Mouse (Mus musculus) neural tube, embryonic 12.5 days (tissue): Measurements from ENCODE around the gene Phlpp2. TPM values are rescaled to one million over a fixed set of nuclear protein-coding genes. Genes with fewer than 3 reads are reported as not detected.

ENCODE experiments used
- ATAC-seq: fragments of 200-750 bp; cut with Nextera tagmentation; 2 replicates; pipeline ENCODE4 v1.8.0; 2017; ENCODE audit warnings: low read depth, mild to moderate bottlenecking, moderate TSS enrichment, moderate library complexity; ENCODE audit not compliant: low FRiP score
- H3K27ac ChIP-seq: fragments of 300-500 bp; sonication (generic); 2 replicates; pipeline ENCODE4 v1.5.1; 2016
- H3K27me3 ChIP-seq: fragments of 300-500 bp; sonication (generic); replicated peaks from 2 replicates; pipeline ENCODE4 v1.6.1; 2016; ENCODE audit warnings: mild to moderate bottlenecking
- H3K36me3 ChIP-seq: fragments of 300-500 bp; sonication (generic); 2 replicates; pipeline ENCODE4 v1.6.1; 2016; ENCODE audit warnings: mild to moderate bottlenecking
- H3K4me1 ChIP-seq: fragments of 300-500 bp; sonication (generic); 2 replicates; pipeline ENCODE4 v1.6.1; 2016
- H3K4me2 ChIP-seq: fragments of 300-500 bp; sonication (generic); replicated peaks from 2 replicates; pipeline ENCODE4 v1.6.1; 2016; ENCODE audit warnings: mild to moderate bottlenecking
- H3K4me3 ChIP-seq: fragments of 300-500 bp; sonication (generic); 2 replicates; pipeline ENCODE4 v1.5.1; 2016
- H3K9ac ChIP-seq: fragments of 300-500 bp; sonication (generic); 2 replicates; pipeline ENCODE4 v1.6.1; 2016; ENCODE audit warnings: mild to moderate bottlenecking
- H3K9me3 ChIP-seq: fragments of 300-500 bp; sonication (generic); 2 replicates; pipeline ENCODE4 v1.6.1; 2016; ENCODE audit warnings: mild to moderate bottlenecking
- WGBS: fragments of 180-500 bp; shearing (Covaris S2); methylation state at CpG from one replicate; pipeline ENCODE4 v1.1.7; 2016; 5-methylcytosine and 5-hydroxymethylcytosine counted together
- polyA plus RNA-seq: library from polyadenylated mRNA; unstranded; fragments of >200 nt; fragmentation: Nextera tagmentation; extraction: Ambion mirVana; gene quantifications from 2 replicates; pipeline ENCODE4 v1.2.1, GENCODE M21; 2016

The Phlpp2 gene
- polyA plus RNA-seq, 1 experiment from 2014 or later, result 3.3 TPM

- ATAC-seq, result no peak
- Histone ChIP-seq H3K27me3 (no peaks in the 10 kb centered on the region), H3K27ac (no peak overlapping the region), H3K9ac (no peak overlapping the region), H3K9me3 (no peaks in the 10 kb centered on the region), H3K36me3 (peaks cover 20% of the 10 kb centered on the region), H3K4me3 (no peak overlapping the region), H3K4me2 (no peak overlapping the region), H3K4me1 (no peaks in the 10 kb centered on the region)
- 98% methylated on average over 1 of the region's 1 CpGs for WGBS
Measured at GRCm38 (mm10) chr8:109904928-109905668, 36.8 kb downstream of the Phlpp2 start.

- no peak for ATAC-seq
- Histone ChIP-seq H3K4me1 (no peaks in the 10 kb centered on the region), H3K27ac (no peak overlapping the region), H3K9me3 (no peaks in the 10 kb centered on the region), H3K36me3 (peaks cover 24% of the 10 kb centered on the region), H3K4me3 (no peak overlapping the region), H3K27me3 (no peaks in the 10 kb centered on the region), H3K4me2 (no peak overlapping the region), H3K9ac (no peak overlapping the region)
- 97% methylated on average over 3 of the region's 3 CpGs for WGBS
Measured at GRCm38 (mm10) chr8:109906907-109907306, 38.6 kb downstream of the Phlpp2 start.

DNA sequence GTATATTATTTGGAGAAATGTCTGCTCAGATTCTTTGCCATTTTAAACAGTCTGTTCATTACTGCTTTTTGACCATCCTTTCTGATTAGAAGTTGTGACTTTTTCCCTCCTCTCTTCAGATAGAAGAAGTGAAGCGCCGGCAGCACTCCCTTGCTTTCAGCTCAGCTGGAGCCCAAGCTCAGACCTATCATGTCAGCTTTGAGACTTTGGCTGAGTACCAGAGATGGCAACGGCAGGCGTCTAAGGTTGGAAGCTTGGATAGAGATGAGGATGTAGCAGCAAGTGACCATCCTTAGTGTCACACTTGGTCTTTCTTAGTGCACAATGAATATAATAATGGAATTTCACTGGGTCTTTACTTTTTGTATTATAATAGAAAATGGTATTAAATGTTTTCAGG is 39.0 kb downstream of the Phlpp2 start:
- 98% methylated on average over 4 of the region's 4 CpGs for WGBS
- Histone ChIP-seq H3K9ac (no peak overlapping the region), H3K36me3 (peaks cover 27% of the 10 kb centered on the region), H3K4me3 (no peak overlapping the region), H3K27ac (no peak overlapping the region), H3K4me1 (no peaks in the 10 kb centered on the region), H3K9me3 (no peaks in the 10 kb centered on the region), H3K4me2 (no peak overlapping the region), H3K27me3 (no peaks in the 10 kb centered on the region)
- ATAC-seq, result no peak

DNA sequence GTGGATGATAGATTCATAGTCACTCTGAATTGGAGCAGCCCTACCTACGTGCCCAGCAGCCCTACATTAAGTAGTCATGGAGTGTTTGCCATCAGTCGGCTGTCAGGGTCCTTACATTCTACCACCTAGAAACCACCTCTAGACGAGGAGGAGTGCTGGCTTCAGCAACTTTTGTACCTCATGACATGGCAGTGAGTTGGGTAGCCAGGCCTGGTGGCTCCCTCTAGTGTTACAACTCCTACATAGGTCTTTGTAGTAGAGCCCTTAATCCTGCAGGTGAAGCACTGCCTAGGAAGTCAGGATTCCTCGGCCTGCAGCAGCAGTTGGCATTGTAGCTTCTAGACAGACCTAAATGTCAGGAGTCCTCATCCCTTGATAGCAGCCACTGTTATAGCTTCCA is 48.9 kb downstream of the Phlpp2 start:
- 54% methylated on average over 4 of the region's 4 CpGs for WGBS
- Histone ChIP-seq H3K27me3 (no peaks in the 10 kb centered on the region), H3K9me3 (no peaks in the 10 kb centered on the region), H3K4me1 (no peaks in the 10 kb centered on the region), H3K4me3 (no peak overlapping the region), H3K4me2 (no peak overlapping the region), H3K36me3 (peaks cover 47% of the 10 kb centered on the region), H3K9ac (no peak overlapping the region), H3K27ac (no peak overlapping the region)
- ATAC-seq, result no peak

GRCm38 (mm10) chr8:109920406-109921390 is 52.4 kb downstream of the Phlpp2 start:
- 88% methylated on average over 8 of the region's 8 CpGs for WGBS
- Histone ChIP-seq H3K9ac (no peak overlapping the region), H3K27ac (no peak overlapping the region), H3K4me1 (no peaks in the 10 kb centered on the region), H3K36me3 (peaks cover 37% of the 10 kb centered on the region), H3K9me3 (no peaks in the 10 kb centered on the region), H3K4me2 (no peak overlapping the region), H3K4me3 (no peak overlapping the region), H3K27me3 (no peaks in the 10 kb centered on the region)
- ATAC-seq, result no peak

DNA sequence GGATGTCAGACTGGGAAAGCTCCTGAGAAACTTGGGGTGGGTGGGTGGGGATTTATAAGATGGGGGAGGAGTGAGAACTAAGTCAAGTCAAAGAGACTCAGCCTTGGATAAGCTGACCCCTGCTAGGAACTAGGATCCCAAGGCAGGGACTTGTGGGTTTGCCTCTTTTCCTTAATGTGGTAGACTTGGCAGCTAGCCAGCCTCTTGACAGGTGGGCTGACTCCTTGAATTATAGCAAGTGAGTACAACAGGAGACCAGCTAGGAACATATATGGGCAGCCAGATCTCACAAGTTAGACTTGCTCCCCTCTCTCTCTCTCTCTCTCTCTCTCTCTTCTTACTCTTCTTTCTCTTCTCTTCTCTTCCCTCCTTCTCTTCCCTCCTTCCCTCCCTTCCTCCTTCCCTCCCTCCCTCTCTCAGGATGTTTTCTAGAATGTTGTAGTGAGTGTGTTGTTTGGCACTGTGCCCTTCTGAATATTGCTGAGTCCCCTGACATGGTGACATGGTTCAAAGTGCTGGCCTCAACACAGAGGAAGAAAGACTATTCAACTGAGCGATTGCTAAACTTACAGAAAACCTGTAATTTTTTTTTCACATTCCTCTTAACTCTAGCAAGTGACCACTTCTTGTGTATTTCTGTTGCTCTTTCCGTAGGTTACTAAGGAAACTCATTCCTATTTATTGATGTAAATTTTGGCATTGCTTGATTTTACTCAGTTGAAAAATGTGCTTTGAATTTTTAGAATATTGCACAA is 73.4 kb downstream of the Phlpp2 start:
- peaks cover 27% of the 10 kb centered on the region for H3K36me3 ChIP-seq
- no peaks in the 10 kb centered on the region for H3K9me3 ChIP-seq
- H3K27ac ChIP-seq, result no peak overlapping the region
- no peak overlapping the region for H3K9ac ChIP-seq
- peaks cover 11% of the 10 kb centered on the region for H3K4me1 ChIP-seq
- no peak for ATAC-seq
- no peaks in the 10 kb centered on the region; the same call in 1 of the 2 replicates for H3K27me3 ChIP-seq
- H3K4me3 ChIP-seq, result no peak overlapping the region
- WGBS, result 84% methylated on average over 2 of the region's 2 CpGs
- H3K4me2 ChIP-seq, result no peak overlapping the region

DNA sequence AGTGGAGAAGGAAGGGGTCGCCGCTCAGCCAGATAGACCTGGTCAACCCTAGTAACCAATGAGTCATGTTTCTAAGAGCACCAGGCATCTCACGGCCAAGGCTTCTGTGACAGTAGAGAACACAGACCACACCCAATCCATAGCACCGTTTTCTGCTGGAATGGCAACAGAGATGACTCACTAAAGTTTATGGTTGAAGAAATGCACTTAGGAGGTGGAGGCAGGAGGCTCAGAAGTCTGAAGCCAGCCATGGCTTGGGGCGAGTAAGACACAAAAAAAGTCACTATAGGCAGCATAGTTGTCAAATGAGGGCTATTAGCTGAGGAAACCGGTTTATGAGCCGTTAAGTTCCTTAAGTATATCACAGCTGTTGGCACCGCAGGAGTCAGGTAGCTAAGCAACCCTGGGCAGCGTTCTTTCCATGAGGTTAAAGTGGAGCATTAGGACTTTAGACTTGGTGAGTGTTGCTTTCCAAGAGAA is 76.9 kb downstream of the Phlpp2 start:
- no peaks in the 10 kb centered on the region for H3K9me3 ChIP-seq

DNA sequence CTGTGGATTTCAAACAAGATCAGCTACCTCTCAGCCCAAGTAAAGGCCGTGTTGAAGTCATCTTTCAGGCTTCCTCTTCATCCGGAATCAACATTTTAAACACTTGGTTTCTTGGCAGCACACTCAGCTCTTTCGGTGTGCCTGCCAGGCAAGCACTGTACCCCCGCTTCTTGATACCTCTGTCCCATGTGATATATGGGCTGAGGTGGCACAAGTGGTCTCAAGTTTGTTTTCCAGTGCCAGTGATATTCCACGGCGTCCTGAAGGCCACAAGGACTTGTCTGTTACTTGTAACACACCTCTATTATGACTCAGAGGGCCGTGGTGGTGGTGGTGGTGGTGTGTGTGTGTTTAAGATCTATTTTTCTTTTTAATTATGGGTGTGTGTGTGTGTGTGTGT is 77.4 kb downstream of the Phlpp2 start:
- Histone ChIP-seq H3K4me3 (no peak overlapping the region), H3K27ac (no peak overlapping the region), H3K27me3 (peaks cover 8% of the 10 kb centered on the region; the same call in 1 of the 2 replicates), H3K36me3 (peaks cover 4% of the 10 kb centered on the region), H3K4me1 (peaks cover 11% of the 10 kb centered on the region), H3K9ac (no peak overlapping the region), H3K9me3 (no peaks in the 10 kb centered on the region), H3K4me2 (no peak overlapping the region)
- ATAC-seq, result no peak
- WGBS, result 78% methylated on average over 7 of the region's 7 CpGs

More for the DNA sequence above, 76.9 kb downstream of the Phlpp2 start:
- no peak overlapping the region for H3K4me2 ChIP-seq
- peaks cover 6% of the 10 kb centered on the region; the same call in 1 of the 2 replicates for H3K27me3 ChIP-seq
- H3K4me1 ChIP-seq, result peaks cover 11% of the 10 kb centered on the region
- ATAC-seq, result no peak
- WGBS, result 27% methylated on average over 9 of the region's 9 CpGs
- H3K9ac ChIP-seq, result no peak overlapping the region
- peaks cover 9% of the 10 kb centered on the region for H3K36me3 ChIP-seq
- H3K4me3 ChIP-seq, result no peak overlapping the region
- H3K27ac ChIP-seq, result no peak overlapping the region

DNA sequence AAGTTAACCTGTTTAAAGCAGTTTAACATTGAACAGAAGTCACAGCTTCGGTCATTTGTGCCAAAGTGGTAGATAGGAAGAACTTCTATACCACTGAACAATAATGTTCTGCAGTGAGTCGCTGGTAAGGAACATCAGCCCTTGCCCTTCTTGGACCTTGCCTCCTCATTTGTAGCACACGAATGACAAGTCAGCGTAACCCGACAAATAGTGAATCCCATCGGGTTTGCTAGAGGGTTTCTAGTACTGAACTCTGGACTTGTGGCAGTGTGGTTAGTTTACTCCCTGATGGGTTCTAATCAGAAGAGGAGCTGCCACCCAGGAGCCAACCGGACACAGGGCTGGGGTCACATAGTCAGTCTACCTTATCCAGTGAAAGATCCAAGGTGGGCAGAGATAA is 77.9 kb downstream of the Phlpp2 start:
- H3K27me3 ChIP-seq, result peaks cover 9% of the 10 kb centered on the region; the same call in 1 of the 2 replicates
- WGBS, result 90% methylated on average over 7 of the region's 7 CpGs
- H3K4me2 ChIP-seq, result no peak overlapping the region
- no peaks in the 10 kb centered on the region for H3K9me3 ChIP-seq
- H3K27ac ChIP-seq, result no peak overlapping the region
- no peak for ATAC-seq
- H3K9ac ChIP-seq, result no peak overlapping the region
- H3K4me3 ChIP-seq, result no peak overlapping the region
- H3K4me1 ChIP-seq, result peaks cover 11% of the 10 kb centered on the region
- no peaks in the 10 kb centered on the region; the same call in 1 of the 2 replicates for H3K36me3 ChIP-seq

DNA sequence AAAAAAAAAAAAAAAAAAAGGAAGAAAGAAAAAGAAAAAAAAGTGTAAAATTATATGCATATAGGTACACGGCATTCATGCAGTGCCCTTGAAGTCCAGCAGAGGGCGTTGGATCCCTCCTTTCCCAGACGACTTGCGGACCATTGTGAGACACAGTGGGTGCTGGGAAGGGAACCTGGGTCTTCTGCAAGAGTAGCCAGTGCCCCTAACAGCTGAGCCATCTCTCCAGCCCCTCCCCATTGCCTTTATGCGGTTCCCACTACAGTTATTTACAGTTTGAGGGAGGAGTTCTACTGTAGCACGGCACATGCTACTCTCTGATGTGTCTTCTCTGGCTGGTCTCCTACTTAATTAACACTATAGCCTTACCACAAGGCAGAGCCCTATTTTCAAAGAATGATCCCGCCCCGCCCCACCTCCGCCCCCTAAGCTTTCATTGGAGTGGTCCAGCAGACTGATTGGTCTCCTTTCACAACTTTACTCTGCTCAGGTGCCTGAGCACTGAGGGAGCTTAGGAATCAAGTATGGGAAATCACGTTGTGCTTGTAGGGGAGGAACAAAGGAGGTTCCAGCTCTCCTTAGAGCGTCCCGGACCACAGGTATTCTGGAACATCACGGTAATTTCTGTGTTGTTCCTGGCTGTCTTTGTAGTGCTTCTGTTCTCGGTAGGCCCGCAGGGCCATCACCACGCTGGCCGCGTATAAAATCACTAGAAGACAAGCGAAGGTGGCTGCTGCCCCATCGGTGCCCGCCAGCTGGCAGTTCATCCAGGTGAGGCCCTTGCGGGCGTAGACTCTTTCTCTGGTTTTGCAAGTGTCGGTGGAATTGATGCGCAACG is 79.3 kb downstream of the Phlpp2 start:
- Histone ChIP-seq H3K36me3 (no peaks in the 10 kb centered on the region), H3K9me3 (no peaks in the 10 kb centered on the region), H3K4me2 (peak overlapping the region; percentile 55), H3K27me3 (peaks cover 9% of the 10 kb centered on the region; the same call in 1 of the 2 replicates), H3K27ac (no peak overlapping the region), H3K4me1 (peaks cover 8% of the 10 kb centered on the region), H3K9ac (peak overlapping the region; percentile 33), H3K4me3 (peak overlapping the region; percentile 20)
- peak; percentile 51; the same call in 1 of the 2 replicates for ATAC-seq
- 1% methylated on average over 26 of the region's 26 CpGs for WGBS

- Histone ChIP-seq H3K27ac (no peak overlapping the region), H3K9me3 (no peaks in the 10 kb centered on the region), H3K27me3 (peaks cover 9% of the 10 kb centered on the region; the same call in 1 of the 2 replicates), H3K4me1 (peaks cover 8% of the 10 kb centered on the region), H3K9ac (peak overlapping the region; percentile 33), H3K36me3 (no peaks in the 10 kb centered on the region), H3K4me3 (peak overlapping the region; percentile 20), H3K4me2 (peak overlapping the region; percentile 55)
- WGBS, result 3% methylated on average over 19 of the region's 19 CpGs
- 0 out of 2 replicates have a peak, but pooled peaks have one; percentile 23 for ATAC-seq
Measured at GRCm38 (mm10) chr8:109948285-109948564, 79.9 kb downstream of the Phlpp2 start.
